Mouse (Mus musculus) neural tube, embryonic 12.5 days (tissue): ENCODE results near the gene Tmem190. TPM values are rescaled to one million over a fixed set of nuclear protein-coding genes. Genes with fewer than 3 reads are reported as not detected.

Experiments used
- ATAC-seq: fragments of 200-750 bp; cut with Nextera tagmentation; 2 replicates; pipeline ENCODE4 v1.8.0; 2017; ENCODE audit warnings: low read depth, mild to moderate bottlenecking, moderate TSS enrichment, moderate library complexity; ENCODE audit not compliant: low FRiP score
- H3K27ac ChIP-seq: fragments of 300-500 bp; sonication (generic); 2 replicates; pipeline ENCODE4 v1.5.1; 2016
- H3K27me3 ChIP-seq: fragments of 300-500 bp; sonication (generic); replicated peaks from 2 replicates; pipeline ENCODE4 v1.6.1; 2016; ENCODE audit warnings: mild to moderate bottlenecking
- H3K36me3 ChIP-seq: fragments of 300-500 bp; sonication (generic); 2 replicates; pipeline ENCODE4 v1.6.1; 2016; ENCODE audit warnings: mild to moderate bottlenecking
- H3K4me1 ChIP-seq: fragments of 300-500 bp; sonication (generic); 2 replicates; pipeline ENCODE4 v1.6.1; 2016
- H3K4me2 ChIP-seq: fragments of 300-500 bp; sonication (generic); replicated peaks from 2 replicates; pipeline ENCODE4 v1.6.1; 2016; ENCODE audit warnings: mild to moderate bottlenecking
- H3K4me3 ChIP-seq: fragments of 300-500 bp; sonication (generic); 2 replicates; pipeline ENCODE4 v1.5.1; 2016
- H3K9ac ChIP-seq: fragments of 300-500 bp; sonication (generic); 2 replicates; pipeline ENCODE4 v1.6.1; 2016; ENCODE audit warnings: mild to moderate bottlenecking
- H3K9me3 ChIP-seq: fragments of 300-500 bp; sonication (generic); 2 replicates; pipeline ENCODE4 v1.6.1; 2016; ENCODE audit warnings: mild to moderate bottlenecking
- WGBS: fragments of 180-500 bp; shearing (Covaris S2); methylation state at CpG from one replicate; pipeline ENCODE4 v1.1.7; 2016; 5-methylcytosine and 5-hydroxymethylcytosine counted together
- polyA plus RNA-seq: library from polyadenylated mRNA; unstranded; fragments of >200 nt; fragmentation: Nextera tagmentation; extraction: Ambion mirVana; gene quantifications from 2 replicates; pipeline ENCODE4 v1.2.1, GENCODE M21; 2016

The Tmem190 gene
- polyA plus RNA-seq, 1 experiment from 2014 or later, result not detected

DNA sequence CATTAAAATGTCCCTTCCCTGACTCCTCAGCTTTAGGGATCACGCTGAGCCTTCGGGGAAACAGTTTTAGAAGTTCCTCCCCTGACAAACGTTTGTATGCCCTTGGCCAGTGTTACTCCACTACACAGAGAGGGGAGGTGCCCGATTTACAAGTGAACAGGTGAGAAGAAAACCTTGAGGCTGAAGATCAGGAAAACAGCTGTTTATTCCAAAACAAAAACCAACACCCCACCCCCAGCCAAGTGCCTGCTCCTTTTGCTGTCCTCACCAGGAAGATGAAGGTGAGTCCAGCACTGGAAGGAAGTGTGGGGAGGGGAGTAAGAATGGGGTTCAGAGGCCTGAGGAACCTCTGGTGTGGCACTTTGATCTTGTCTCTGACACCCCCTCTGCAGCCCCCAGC lies 42.6 kb downstream of the Tmem190 start:
- Histone ChIP-seq H3K27me3 (peaks cover 14% of the 10 kb centered on the region; the same call in 1 of the 2 replicates), H3K4me2 (no peak overlapping the region), H3K4me3 (no peak overlapping the region), H3K4me1 (no peaks in the 10 kb centered on the region), H3K9me3 (no peaks in the 10 kb centered on the region), H3K9ac (no peak overlapping the region), H3K27ac (no peak overlapping the region), H3K36me3 (peaks cover 15% of the 10 kb centered on the region)
- ATAC-seq, result no peak
- 54% methylated on average over 4 of the region's 4 CpGs for WGBS

DNA sequence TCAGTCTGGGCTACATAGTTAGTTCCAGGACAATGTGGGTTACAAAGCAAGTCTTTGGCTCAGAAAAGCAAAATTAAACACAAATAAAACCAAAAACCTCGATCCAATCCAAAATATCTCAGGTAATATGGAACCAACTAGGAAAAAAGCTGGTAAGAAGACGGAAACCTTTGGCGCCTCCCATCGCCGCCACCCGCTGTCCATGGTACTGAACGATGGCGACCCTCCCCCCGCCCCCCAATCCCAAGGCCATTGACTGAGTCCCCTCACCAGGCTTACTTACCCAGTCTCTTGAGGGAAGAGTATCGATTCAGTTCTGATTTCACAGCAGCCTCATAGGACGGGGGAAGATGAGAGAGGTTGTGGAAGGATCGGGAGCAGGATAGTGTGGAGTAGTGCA lies 47.7 kb downstream of the Tmem190 start:
- Histone ChIP-seq H3K4me2 (no peak overlapping the region), H3K36me3 (peaks cover 15% of the 10 kb centered on the region), H3K9me3 (no peaks in the 10 kb centered on the region), H3K9ac (peak overlapping the region; percentile 18; the same call in 1 of the 2 replicates), H3K27me3 (peaks cover 37% of the 10 kb centered on the region), H3K27ac (no peak overlapping the region), H3K4me3 (no peak overlapping the region), H3K4me1 (no peaks in the 10 kb centered on the region)
- ATAC-seq, result no peak
- WGBS, result 7% methylated on average over 12 of the region's 12 CpGs

Other genes starting within 250 kb of the Tmem190 start
- 27.9 and 28.6 TPM in 2 replicates for gene Syt5, start 235.4 kb upstream of the Tmem190 start, polyA plus RNA-seq
- not detected in 2 replicates for gene Ptprh, start 178.9 kb upstream of the Tmem190 start, polyA plus RNA-seq
- 3.5 and 4.0 TPM in 2 replicates for gene Tmem86b, start 151.5 kb upstream of the Tmem190 start, polyA plus RNA-seq
- 11.1 and 13.9 TPM in 2 replicates for gene Ppp6r1, start 123.9 kb upstream of the Tmem190 start, polyA plus RNA-seq
- gene Hspbp1, start 97.9 kb upstream of the Tmem190 start, polyA plus RNA-seq, result 119 and 122 TPM in 2 replicates
- 5.0 and 5.5 TPM in 2 replicates for gene Brsk1, start 92.3 kb upstream of the Tmem190 start, polyA plus RNA-seq
- gene Tmem150b, start 57.7 kb upstream of the Tmem190 start, polyA plus RNA-seq, result 0.11 and 0.14 TPM in 2 replicates
- gene Kmt5c, start 42.8 kb upstream of the Tmem190 start, polyA plus RNA-seq, result 96.5 and 98.5 TPM in 2 replicates
- 27.3 and 33.4 TPM in 2 replicates for gene Cox6b2, start 29.8 kb upstream of the Tmem190 start, polyA plus RNA-seq
- gene Fam71e2, start 11.6 kb upstream of the Tmem190 start, polyA plus RNA-seq, result not detected in 2 replicates
- gene Il11, start 78 bp upstream of the Tmem190 start, polyA plus RNA-seq, result 0.34 and 0.51 TPM in 2 replicates
- gene Tmem238, start 6.7 kb downstream of the Tmem190 start, polyA plus RNA-seq, result 2.7 and 3.1 TPM in 2 replicates
- gene Rpl28, start 9.9 kb downstream of the Tmem190 start, polyA plus RNA-seq, result 311 and 322 TPM in 2 replicates
- 380 and 386 TPM in 2 replicates for gene Ube2s, start 29.7 kb downstream of the Tmem190 start, polyA plus RNA-seq
- gene Shisa7, start 61.8 kb downstream of the Tmem190 start, polyA plus RNA-seq, result 6.0 and 6.5 TPM in 2 replicates
- 4.8 and 5.4 TPM in 2 replicates for gene Isoc2b, start 87.3 kb downstream of the Tmem190 start, polyA plus RNA-seq
- 0.91 and 0.93 TPM in 2 replicates for gene Isoc2a, start 94.2 kb downstream of the Tmem190 start, polyA plus RNA-seq
- 0.29 TPM in 1 of 2 replicates, not detected in the other for gene Gm36210, start 123.6 kb downstream of the Tmem190 start, polyA plus RNA-seq
- 4.4 and 4.5 TPM in 2 replicates for gene Zfp628, start 132.3 kb downstream of the Tmem190 start, polyA plus RNA-seq
- gene Nat14, start 139.1 kb downstream of the Tmem190 start, polyA plus RNA-seq, result 13.0 and 13.7 TPM in 2 replicates
- 2.5 and 3.0 TPM in 2 replicates for gene Ssc5d, start 142.8 kb downstream of the Tmem190 start, polyA plus RNA-seq
- 0.13 TPM in 2 replicates for gene Sbk2, start 181.5 kb downstream of the Tmem190 start, polyA plus RNA-seq
- gene Sbk3, start 188.2 kb downstream of the Tmem190 start, polyA plus RNA-seq, result 0.11 TPM in 2 replicates
- gene Zfp579, start 213.2 kb downstream of the Tmem190 start, polyA plus RNA-seq, result 52.4 and 57.5 TPM in 2 replicates
- 8.2 and 8.7 TPM in 2 replicates for gene Zfp524, start 231.5 kb downstream of the Tmem190 start, polyA plus RNA-seq
- gene Fiz1, start 231.8 kb downstream of the Tmem190 start, polyA plus RNA-seq, result 62.0 and 63.3 TPM in 2 replicates
- gene Gm44973, start 232.6 kb downstream of the Tmem190 start, polyA plus RNA-seq, result 0.26 TPM in 1 of 2 replicates, not detected in the other
- 6.6 and 6.9 TPM in 2 replicates for gene Zfp865, start 237.4 kb downstream of the Tmem190 start, polyA plus RNA-seq
- 14.3 and 17.0 TPM in 2 replicates for gene Ccdc106, start 237.6 kb downstream of the Tmem190 start, polyA plus RNA-seq